Mouse (Mus musculus): Measurements from ENCODE around the gene Sdk2. TPM values are rescaled to one million over a fixed set of nuclear protein-coding genes. Genes with fewer than 3 reads are reported as not detected.

Gene Sdk2
- polyA plus RNA-seq, 1 experiment from 2014 or later: 4.7 TPM

- H3K4me2 ChIP-seq: no peak overlapping the region
- H3K4me1 ChIP-seq (replicated peaks): peaks cover 55% of the 10 kb centered on the region
- ATAC-seq (ENCODE audit: low FRiP score, low read depth): no peak
- no peaks in the 10 kb centered on the region for H3K9me3 ChIP-seq
- H3K9ac ChIP-seq: no peak overlapping the region
- H3K27ac ChIP-seq (replicated peaks): no peak overlapping the region
- no peak overlapping the region for H3K4me3 ChIP-seq
- 9% methylated on average over 14 of the region's 14 CpGs for WGBS
- no peaks in the 10 kb centered on the region for H3K27me3 ChIP-seq
- H3K36me3 ChIP-seq: no peaks in the 10 kb centered on the region
Measured at GRCm38 (mm10) chr11:114016889-114017392, 49.9 kb downstream of the Sdk2 start.

GRCm38 (mm10) chr11:114016108-114016888 lies 50.5 kb downstream of the Sdk2 start:
- Histone ChIP-seq H3K4me1 (replicated peaks) (peaks cover 61% of the 10 kb centered on the region), H3K4me3 (no peak overlapping the region), H3K27me3 (no peaks in the 10 kb centered on the region), H3K9me3 (no peaks in the 10 kb centered on the region), H3K9ac (no peak overlapping the region), H3K4me2 (no peak overlapping the region), H3K36me3 (no peaks in the 10 kb centered on the region), H3K27ac (replicated peaks) (0 out of 2 replicates have a peak overlapping the region, but pooled peaks have one; percentile 20)
- peak; percentile 33; the same call in 1 of the 2 replicates for ATAC-seq (ENCODE audit: low FRiP score, low read depth)
- 24% methylated on average over 15 of the region's 15 CpGs for WGBS

GRCm38 (mm10) chr11:114011523-114011922 lies 55.3 kb downstream of the Sdk2 start:
- Histone ChIP-seq H3K27ac (replicated peaks) (no peak overlapping the region), H3K4me1 (replicated peaks) (peaks cover 45% of the 10 kb centered on the region), H3K4me3 (no peak overlapping the region), H3K9ac (no peak overlapping the region), H3K27me3 (no peaks in the 10 kb centered on the region), H3K36me3 (no peaks in the 10 kb centered on the region), H3K9me3 (no peaks in the 10 kb centered on the region), H3K4me2 (no peak overlapping the region)
- WGBS: 42% methylated on average over 9 of the region's 9 CpGs
- no peak for ATAC-seq (ENCODE audit: low FRiP score, low read depth)

GRCm38 (mm10) chr11:114005879-114006278 lies 61.0 kb downstream of the Sdk2 start:
- peak; percentile 57; the same call in 1 of the 2 replicates for ATAC-seq (ENCODE audit: low FRiP score, low read depth)
- no peak overlapping the region for H3K27ac ChIP-seq (replicated peaks)

GRCm38 (mm10) chr11:114004651-114005050 lies 62.2 kb downstream of the Sdk2 start:
- H3K27ac ChIP-seq (replicated peaks): no peak overlapping the region
- no peak overlapping the region for H3K4me2 ChIP-seq
- no peaks in the 10 kb centered on the region for H3K27me3 ChIP-seq
- ATAC-seq (ENCODE audit: low FRiP score, low read depth): no peak
- no peaks in the 10 kb centered on the region for H3K9me3 ChIP-seq
- no peaks in the 10 kb centered on the region for H3K36me3 ChIP-seq
- no peak overlapping the region for H3K4me3 ChIP-seq
- no peak overlapping the region for H3K9ac ChIP-seq
- peaks cover 21% of the 10 kb centered on the region for H3K4me1 ChIP-seq (replicated peaks)
- WGBS: 81% methylated on average over 7 of the region's 7 CpGs

More at GRCm38 (mm10) chr11:114005879-114006278, 61.0 kb downstream of the Sdk2 start:
- no peak overlapping the region for H3K4me3 ChIP-seq
- H3K27me3 ChIP-seq: no peaks in the 10 kb centered on the region
- 19% methylated on average over 12 of the region's 12 CpGs for WGBS
- H3K4me2 ChIP-seq: no peak overlapping the region
- no peaks in the 10 kb centered on the region for H3K36me3 ChIP-seq
- peaks cover 19% of the 10 kb centered on the region for H3K4me1 ChIP-seq (replicated peaks)
- H3K9me3 ChIP-seq: no peaks in the 10 kb centered on the region
- H3K9ac ChIP-seq: no peak overlapping the region

- no peak overlapping the region for H3K9ac ChIP-seq
- no peak overlapping the region for H3K4me3 ChIP-seq
- no peak overlapping the region for H3K4me2 ChIP-seq
- H3K27ac ChIP-seq (replicated peaks): no peak overlapping the region
- no peaks in the 10 kb centered on the region for H3K9me3 ChIP-seq
- H3K27me3 ChIP-seq: no peaks in the 10 kb centered on the region
- H3K4me1 ChIP-seq (replicated peaks): peaks cover 21% of the 10 kb centered on the region
- no peaks in the 10 kb centered on the region for H3K36me3 ChIP-seq
- 84% methylated on average over 3 of the region's 3 CpGs for WGBS
- ATAC-seq (ENCODE audit: low FRiP score, low read depth): no peak
Measured at GRCm38 (mm10) chr11:114003195-114003594, 63.7 kb downstream of the Sdk2 start.

- WGBS: 42% methylated on average over 6 of the region's 6 CpGs
- Histone ChIP-seq H3K9me3 (no peaks in the 10 kb centered on the region), H3K4me3 (no peak overlapping the region), H3K4me2 (no peak overlapping the region), H3K4me1 (replicated peaks) (0 out of 2 replicates have a peak, but pooled peaks cover 4% of the 10 kb centered on the region), H3K9ac (no peak overlapping the region), H3K27me3 (no peaks in the 10 kb centered on the region), H3K27ac (replicated peaks) (no peak overlapping the region), H3K36me3 (no peaks in the 10 kb centered on the region)
- no peak for ATAC-seq (ENCODE audit: low FRiP score, low read depth)
Measured at GRCm38 (mm10) chr11:114000051-114000450, 66.8 kb downstream of the Sdk2 start.

- Histone ChIP-seq H3K36me3 (no peaks in the 10 kb centered on the region), H3K9me3 (no peaks in the 10 kb centered on the region), H3K4me3 (no peak overlapping the region), H3K9ac (no peak overlapping the region), H3K4me2 (no peak overlapping the region), H3K4me1 (replicated peaks) (peaks cover 7% of the 10 kb centered on the region; the same call in 1 of the 2 replicates), H3K27me3 (no peaks in the 10 kb centered on the region), H3K27ac (replicated peaks) (no peak overlapping the region)
- ATAC-seq (ENCODE audit: low FRiP score, low read depth): no peak
- WGBS: 94% methylated on average over 3 of the region's 3 CpGs
Measured at GRCm38 (mm10) chr11:113998702-113999101, 68.1 kb downstream of the Sdk2 start.

- Histone ChIP-seq H3K27ac (replicated peaks) (no peak overlapping the region), H3K36me3 (no peaks in the 10 kb centered on the region), H3K4me2 (no peak overlapping the region), H3K9ac (no peak overlapping the region), H3K4me3 (no peak overlapping the region), H3K4me1 (replicated peaks) (peaks cover 38% of the 10 kb centered on the region), H3K27me3 (no peaks in the 10 kb centered on the region), H3K9me3 (no peaks in the 10 kb centered on the region)
- ATAC-seq (ENCODE audit: low FRiP score, low read depth): no peak
- 93% methylated on average over 6 of the region's 6 CpGs for WGBS
Measured at GRCm38 (mm10) chr11:113993921-113994320, 72.9 kb downstream of the Sdk2 start.

- Histone ChIP-seq H3K4me1 (replicated peaks) (peaks cover 38% of the 10 kb centered on the region), H3K27me3 (no peaks in the 10 kb centered on the region), H3K9ac (no peak overlapping the region), H3K27ac (replicated peaks) (peak overlapping the region; percentile 32), H3K4me2 (no peak overlapping the region), H3K4me3 (no peak overlapping the region), H3K9me3 (no peaks in the 10 kb centered on the region), H3K36me3 (no peaks in the 10 kb centered on the region)
- WGBS: 35% methylated on average over 10 of the region's 10 CpGs
- no peak for ATAC-seq (ENCODE audit: low FRiP score, low read depth)
Measured at GRCm38 (mm10) chr11:113992894-113993293, 74.0 kb downstream of the Sdk2 start.

GRCm38 (mm10) chr11:113991886-113992285 lies 75.0 kb downstream of the Sdk2 start:
- Histone ChIP-seq H3K27me3 (no peaks in the 10 kb centered on the region), H3K9ac (no peak overlapping the region), H3K4me2 (no peak overlapping the region), H3K27ac (replicated peaks) (0 out of 2 replicates have a peak overlapping the region, but pooled peaks have one; percentile 35), H3K36me3 (no peaks in the 10 kb centered on the region), H3K9me3 (no peaks in the 10 kb centered on the region), H3K4me3 (no peak overlapping the region), H3K4me1 (replicated peaks) (peaks cover 38% of the 10 kb centered on the region)
- 69% methylated on average over 8 of the region's 8 CpGs for WGBS
- ATAC-seq (ENCODE audit: low FRiP score, low read depth): no peak

- no peaks in the 10 kb centered on the region for H3K36me3 ChIP-seq
- peak overlapping the region; percentile 84 for H3K27ac ChIP-seq (replicated peaks)
- H3K4me3 ChIP-seq: peak overlapping the region; percentile 28
- H3K9me3 ChIP-seq: no peaks in the 10 kb centered on the region
- no peaks in the 10 kb centered on the region for H3K27me3 ChIP-seq
- peaks cover 46% of the 10 kb centered on the region for H3K4me1 ChIP-seq (replicated peaks)
- H3K4me2 ChIP-seq: peak overlapping the region; percentile 43
- 3% methylated on average over 6 of the region's 6 CpGs for WGBS
- H3K9ac ChIP-seq: peak overlapping the region; percentile 5
- peak; percentile 89 for ATAC-seq (ENCODE audit: low FRiP score, low read depth)
Measured at GRCm38 (mm10) chr11:113990466-113990865, 76.4 kb downstream of the Sdk2 start.
